Mouse (Mus musculus) effector memory CD4-positive, alpha-beta T cell, adult 7 months (primary cell): ENCODE results near the gene Pin1rt1. TPM values are rescaled to one million over a fixed set of nuclear protein-coding genes. Genes with fewer than 3 reads are reported as not detected.

Experiments
- polyA plus RNA-seq: library from polyadenylated mRNA; unstranded; fragments of 100-300 nt; shearing (Covaris generic); gene quantifications from one replicate; pipeline ENCODE4 v1.2.1, GENCODE M21; 2017

The Pin1rt1 gene
- 0.56 TPM for polyA plus RNA-seq

DNA sequence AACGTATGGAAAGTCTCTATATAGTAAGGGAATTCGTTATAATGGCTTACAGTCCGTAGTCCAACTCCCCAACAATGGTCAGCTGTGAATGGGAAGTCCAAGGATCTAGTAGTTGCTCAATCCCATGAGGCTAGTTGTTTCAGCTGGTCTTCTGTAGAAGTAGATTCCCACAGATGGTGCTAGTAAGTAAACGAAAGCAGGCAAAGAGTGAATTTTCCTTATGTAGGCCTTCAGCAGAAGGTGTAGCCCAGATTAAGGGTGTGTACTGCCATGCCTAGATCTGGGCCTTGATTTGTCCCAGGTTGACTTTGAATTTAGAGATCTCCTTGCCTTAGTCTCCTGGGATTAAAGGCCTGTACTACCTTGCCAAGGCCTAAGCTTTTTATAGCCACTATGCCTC, at the start of gene Pin1rt1:
Gene Pin1rt1 (minus strand): TSS at position 101 of the 400 bp plus-strand sequence.

GRCm38 (mm10) chr2:104742741-104743064, 26.5 kb upstream of the Pin1rt1 start, which contains the start of gene Depdc7:
Depdc7 (minus strand) TSS chr2:104742878.

DNA sequence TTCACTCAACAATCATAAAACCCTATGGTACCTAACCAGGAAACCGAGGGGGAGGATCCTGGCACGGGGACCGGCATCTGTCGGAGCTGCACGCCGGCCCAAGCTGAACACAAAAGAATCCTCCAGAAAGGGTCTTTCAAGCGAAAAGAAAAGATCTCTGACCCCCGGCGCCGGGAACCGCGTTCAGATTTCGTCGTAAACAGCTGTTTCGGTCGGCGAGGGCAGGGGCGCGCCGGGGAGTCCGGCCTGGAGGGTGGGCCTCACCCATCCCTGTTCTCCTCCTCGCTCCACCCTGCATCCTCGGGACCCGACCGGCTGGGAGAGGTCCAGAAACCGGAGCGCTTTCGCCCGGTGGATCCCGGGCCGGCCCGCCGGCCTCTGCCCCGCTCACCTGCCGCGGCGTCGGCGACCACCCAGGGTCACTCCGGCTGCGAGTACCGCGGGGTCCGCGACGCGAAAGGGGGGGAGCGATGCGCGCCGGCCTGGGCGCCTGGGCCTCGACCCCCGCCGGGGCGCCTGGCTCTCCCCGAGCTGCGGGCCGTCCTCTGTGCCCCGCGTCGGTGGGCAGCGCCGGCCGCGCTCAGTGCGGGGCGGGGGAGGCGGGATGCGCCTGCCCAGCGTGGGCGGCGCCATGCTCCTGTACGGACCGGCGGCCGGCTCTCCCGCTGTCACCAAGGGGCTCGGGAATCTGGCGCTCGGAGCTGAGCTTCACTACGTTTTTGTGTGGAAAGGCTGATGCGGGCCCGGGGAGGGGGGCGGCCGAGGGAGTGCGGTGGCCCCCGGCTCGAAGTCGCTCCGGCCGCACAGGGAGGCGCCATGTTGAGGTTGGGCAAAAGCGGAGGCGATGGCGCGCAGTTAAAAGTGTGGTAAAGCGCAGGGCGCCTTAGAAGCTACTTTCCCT, 4.3 kb downstream of the Pin1rt1 start, which contains the start of gene Tcp11l1:
Gene Tcp11l1 (minus strand): TSS at position 585 of the 901 bp plus-strand sequence.

Other genes with a start within 250 kb of the Pin1rt1 start
- 34.6 TPM for gene Hipk3, start 221.9 kb downstream of the Pin1rt1 start, polyA plus RNA-seq
- 48.4 TPM for gene Cstf3, start 125.9 kb downstream of the Pin1rt1 start, polyA plus RNA-seq
- gene Tcp11l1, start 4.2 kb downstream of the Pin1rt1 start, polyA plus RNA-seq = 1.7 TPM
- 0.35 TPM for gene Depdc7, start 26.5 kb upstream of the Pin1rt1 start, polyA plus RNA-seq
- gene Qser1, start 100.4 kb upstream of the Pin1rt1 start, polyA plus RNA-seq = 1.2 TPM
- gene Prrg4, start 133.5 kb upstream of the Pin1rt1 start, polyA plus RNA-seq = 6.5 TPM
- gene Ccdc73, start 151.4 kb upstream of the Pin1rt1 start, polyA plus RNA-seq = 0.26 TPM